In genomic region chr12:110188136-110188631, GRCm38 (mm10) we compare ENCODE assay signal across 8 mouse cellular contexts.
DNase-seq lines count a peak whose midpoint lies in the region; ATAC-seq lines count a peak whose summit lies in the region.

No protein-coding gene starts in this region.

- H3K36me3 ChIP-seq in kidney, embryonic 16.5 days (ENCODE audit: insufficient read depth, low read length) = no peaks in the 10 kb centered on the region
- no peaks in the 10 kb centered on the region for H3K36me3 ChIP-seq in embryonic facial prominence, embryonic 10.5 days (replicated peaks)
- H3K36me3 ChIP-seq in hindbrain, embryonic 15.5 days = no peaks in the 10 kb centered on the region
- no peaks in the 10 kb centered on the region for H3K36me3 ChIP-seq in neural tube, embryonic 12.5 days

- H3K4me3 ChIP-seq in kidney, embryonic 16.5 days (ENCODE audit: low read length) = peak overlapping the region; percentile 28
- peak overlapping the region; percentile 55 for H3K4me3 ChIP-seq in embryonic facial prominence, embryonic 10.5 days
- H3K4me3 ChIP-seq in hindbrain, embryonic 15.5 days = peak overlapping the region; percentile 17
- peak overlapping the region; percentile 32 for H3K4me3 ChIP-seq in neural tube, embryonic 12.5 days

- no peak overlapping the region for H3K27ac ChIP-seq in kidney, embryonic 16.5 days (ENCODE audit: low read length)
- peak overlapping the region; percentile 84 for H3K27ac ChIP-seq in embryonic facial prominence, embryonic 10.5 days (replicated peaks)
- H3K27ac ChIP-seq in hindbrain, embryonic 15.5 days (replicated peaks) = no peak overlapping the region
- peak overlapping the region; percentile 37; the same call in 1 of the 2 replicates for H3K27ac ChIP-seq in neural tube, embryonic 12.5 days

- no peak for ATAC-seq in kidney, embryonic 16.5 days (ENCODE audit: low FRiP score, low TSS enrichment)
- ATAC-seq in hindbrain, embryonic 15.5 days (ENCODE audit: low FRiP score, low read depth) = no peak
- ATAC-seq in neural tube, embryonic 12.5 days (ENCODE audit: low FRiP score, low read depth) = 0 out of 2 replicates have a peak, but pooled peaks have one; percentile 23

- DNase-seq in kidney, postnatal 10 days = no peak
- DNase-seq in embryonic facial prominence, embryonic 10.5 days (ENCODE audit: low spot score) = peak; percentile 60
- DNase-seq in left cerebral cortex, postnatal 14 days (ENCODE audit: low spot score in 2 of 2) = no peak
- DNase-seq in adrenal gland, adult 8-10 months = no peak
- no peak for DNase-seq in layer of hippocampus, adult 9-10 months (ENCODE audit: low spot score)

- peaks cover 77% of the 10 kb centered on the region for H3K27me3 ChIP-seq in kidney, embryonic 16.5 days (ENCODE audit: insufficient read depth, low read length)
- H3K27me3 ChIP-seq in embryonic facial prominence, embryonic 10.5 days (replicated peaks; ENCODE audit: low read depth, poor library complexity, severe bottlenecking) = peaks cover 97% of the 10 kb centered on the region
- H3K27me3 ChIP-seq in hindbrain, embryonic 15.5 days = peaks cover 62% of the 10 kb centered on the region
- H3K27me3 ChIP-seq in neural tube, embryonic 12.5 days (replicated peaks) = peaks cover 42% of the 10 kb centered on the region

- no peaks in the 10 kb centered on the region for H3K9me3 ChIP-seq in kidney, embryonic 16.5 days (ENCODE audit: low read length)
- no peaks in the 10 kb centered on the region for H3K9me3 ChIP-seq in embryonic facial prominence, embryonic 10.5 days
- H3K9me3 ChIP-seq in hindbrain, embryonic 15.5 days = no peaks in the 10 kb centered on the region
- no peaks in the 10 kb centered on the region for H3K9me3 ChIP-seq in neural tube, embryonic 12.5 days

- under 1% methylated on average over 29 of the region's 29 CpGs for WGBS in kidney, embryonic 16.5 days
- under 1% methylated on average over 29 of the region's 29 CpGs for WGBS in embryonic facial prominence, embryonic 10.5 days
- 2% methylated on average over 29 of the region's 29 CpGs for WGBS in hindbrain, embryonic 15.5 days
- under 1% methylated on average over 29 of the region's 29 CpGs for WGBS in neural tube, embryonic 12.5 days

- peak overlapping the region; percentile 44 for H3K4me2 ChIP-seq in kidney, embryonic 16.5 days (replicated peaks; ENCODE audit: low read depth, low read length)
- peak overlapping the region; percentile 48 for H3K4me2 ChIP-seq in hindbrain, embryonic 15.5 days
- peak overlapping the region; percentile 67 for H3K4me2 ChIP-seq in neural tube, embryonic 12.5 days (replicated peaks)

- peaks cover 23% of the 10 kb centered on the region for H3K4me1 ChIP-seq in kidney, embryonic 16.5 days (ENCODE audit: insufficient read depth, low read length)
- peaks cover 55% of the 10 kb centered on the region for H3K4me1 ChIP-seq in embryonic facial prominence, embryonic 10.5 days
- H3K4me1 ChIP-seq in hindbrain, embryonic 15.5 days (replicated peaks) = peaks cover 29% of the 10 kb centered on the region
- peaks cover 36% of the 10 kb centered on the region for H3K4me1 ChIP-seq in neural tube, embryonic 12.5 days

- no peak overlapping the region for H3K9ac ChIP-seq in kidney, embryonic 16.5 days (replicated peaks; ENCODE audit: low read length)
- no peak overlapping the region for H3K9ac ChIP-seq in hindbrain, embryonic 15.5 days
- peak overlapping the region; percentile 55 for H3K9ac ChIP-seq in neural tube, embryonic 12.5 days

- intact Hi-C loops in left cerebral cortex, postnatal 14 days (cut with DNase I) = no loop called here

Comparison
In these comparisons a context has a peak if more than half of its experiments do, and no peak if none do; other contexts are left out.
1. H3K27ac ChIP-seq: peak in embryonic facial prominence, embryonic 10.5 days (single experiment) and neural tube, embryonic 12.5 days (single experiment); none in kidney, embryonic 16.5 days (single experiment) and hindbrain, embryonic 15.5 days (single experiment).
2. Peak in every context shown above with its lines, with median percentiles within 50 percentile points of each other: H3K4me2 ChIP-seq and H3K4me3 ChIP-seq.